Mouse (Mus musculus): ENCODE results near the gene Abcb10. TPM values are rescaled to one million over a fixed set of nuclear protein-coding genes. Genes with fewer than 3 reads are reported as not detected.
A peak's percentile ranks its signal among the peaks of the same experiment; 100 is the strongest.
"Not testable (repeated sequence)": the region's sequence is repeated elsewhere in the genome, so short reads cannot be mapped to it uniquely, and the experiment has no call there.

Abcb10 gene
- polyA plus RNA-seq (2015; fragmentation: Nextera tagmentation; extraction: Ambion mirVana): 18.2 and 19.1 TPM in 2 replicates

DNA sequence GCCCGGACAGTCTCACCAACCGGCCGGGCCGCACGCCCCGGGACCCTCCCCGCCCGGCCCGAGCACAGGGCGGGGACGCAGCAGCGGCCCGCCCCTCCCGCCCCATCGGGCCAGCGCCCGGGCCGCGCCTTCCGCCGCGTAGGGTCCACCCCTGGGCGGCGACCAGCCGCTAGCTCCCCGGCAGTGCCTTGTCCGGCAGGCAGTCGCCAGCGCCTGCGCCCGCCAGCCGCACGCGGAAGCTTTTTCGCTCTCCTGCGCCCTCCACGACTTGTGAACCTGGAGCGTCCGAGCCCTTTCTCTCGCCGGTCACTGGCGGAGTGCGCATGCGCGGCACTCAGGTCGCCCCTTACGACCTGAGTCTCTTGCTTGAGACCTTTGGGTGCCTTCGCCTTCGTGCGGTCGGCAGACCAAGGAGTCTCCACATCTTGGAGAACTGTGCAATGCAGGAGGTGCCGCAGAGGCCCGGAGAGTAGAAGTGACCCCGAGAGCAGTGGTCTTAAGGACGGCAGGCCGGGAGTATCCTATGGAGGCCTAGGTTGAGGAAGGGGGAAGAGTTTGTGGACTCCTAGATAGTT is at the start of gene Abcb10:
Gene Abcb10, minus strand, starts transcription at position 297 of the 575 bp plus-strand sequence.
- Histone ChIP-seq H3K27me3 (no peaks in the 10 kb centered on the region), H3K9ac (peak within 1 kb of the TSS; percentile 84), H3K4me3 (peak within 1 kb of the TSS; percentile 77), H3K36me3 (no peaks in the 10 kb centered on the region), H3K27ac (peak within 1 kb of the TSS; percentile 83), H3K9me3 (no peaks in the 10 kb centered on the region), H3K4me2 (peak within 1 kb of the TSS; percentile 93), H3K4me1 (peaks cover 27% of the 10 kb centered on the region)
- ATAC-seq (ENCODE audit: insufficient number of reproducible peaks, insufficient read depth, low FRiP score, low TSS enrichment, low read depth): peak; percentile 93
- WGBS: under 1% methylated on average over 47 of the region's 56 CpGs

GRCm38 (mm10) chr8:124027831-124028230 is 44.9 kb upstream of the Abcb10 start:
- WGBS: 89% methylated on average over 6 of the region's 6 CpGs
- H3K27ac ChIP-seq: no peak overlapping the region
- no peaks in the 10 kb centered on the region for H3K9me3 ChIP-seq
- peaks cover 14% of the 10 kb centered on the region; the same call in 1 of the 2 replicates for H3K4me1 ChIP-seq
- no peak for ATAC-seq (ENCODE audit: insufficient number of reproducible peaks, insufficient read depth, low FRiP score, low TSS enrichment, low read depth)
- peaks cover 75% of the 10 kb centered on the region for H3K36me3 ChIP-seq
- H3K9ac ChIP-seq: no peak overlapping the region
- H3K27me3 ChIP-seq: no peaks in the 10 kb centered on the region
- H3K4me2 ChIP-seq: no peak overlapping the region
- no peak overlapping the region for H3K4me3 ChIP-seq

DNA sequence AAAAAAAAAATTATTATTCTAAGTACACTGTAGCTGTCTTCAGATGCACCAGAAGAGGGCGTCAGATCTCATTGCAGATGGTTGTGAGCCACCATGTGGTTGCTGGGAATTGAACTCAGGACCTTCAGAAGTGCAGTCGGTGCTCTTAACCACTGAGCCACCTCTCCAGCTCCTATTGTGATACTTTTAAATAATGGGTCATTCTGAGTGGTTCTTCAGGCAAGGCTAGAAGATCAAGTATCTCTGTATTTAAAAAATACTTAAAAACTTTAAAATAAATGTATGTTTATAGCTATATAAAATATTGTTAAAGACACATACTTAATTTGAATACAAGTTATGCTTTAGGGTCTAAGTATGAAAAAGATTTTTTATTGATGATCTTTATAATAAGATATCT is 43.3 kb upstream of the Abcb10 start:
- 83% methylated on average over 2 of the region's 2 CpGs for WGBS
- H3K36me3 ChIP-seq: peaks cover 67% of the 10 kb centered on the region
- not testable (repeated sequence) for ATAC-seq (ENCODE audit: insufficient number of reproducible peaks, insufficient read depth, low FRiP score, low TSS enrichment, low read depth)

GRCm38 (mm10) chr8:124021237-124022227 is 38.6 kb upstream of the Abcb10 start, which contains the start of the genes Taf5l and Urb2:
TSS of gene Taf5l (minus strand) at chr8:124021397.
TSS of gene Urb2 (plus strand) at chr8:124021508.
- H3K4me2 ChIP-seq: peak within 1 kb of the TSS; percentile 75
- H3K27me3 ChIP-seq: no peaks in the 10 kb centered on the region
- under 1% methylated on average over 74 of the region's 74 CpGs for WGBS
- H3K27ac ChIP-seq: peak within 1 kb of the TSS; percentile 90
- peaks cover 21% of the 10 kb centered on the region for H3K36me3 ChIP-seq
- H3K4me3 ChIP-seq: peak within 1 kb of the TSS; percentile 88
- H3K9ac ChIP-seq: peak within 1 kb of the TSS; percentile 87
- ATAC-seq (ENCODE audit: insufficient number of reproducible peaks, insufficient read depth, low FRiP score, low TSS enrichment, low read depth): peak; percentile 88
- H3K4me1 ChIP-seq: peaks cover 35% of the 10 kb centered on the region
- H3K9me3 ChIP-seq: no peaks in the 10 kb centered on the region

More for the DNA sequence above, 43.3 kb upstream of the Abcb10 start:
- not testable (repeated sequence) for H3K27ac ChIP-seq, H3K4me2 ChIP-seq, H3K9me3 ChIP-seq, H3K4me3 ChIP-seq, H3K27me3 ChIP-seq, H3K9ac ChIP-seq
- H3K4me1 ChIP-seq: peaks cover 20% of the 10 kb centered on the region

- H3K4me3 ChIP-seq: peak overlapping the region; percentile 88
- H3K27me3 ChIP-seq: no peaks in the 10 kb centered on the region
- H3K9me3 ChIP-seq: no peaks in the 10 kb centered on the region
- WGBS: under 1% methylated on average over 67 of the region's 87 CpGs
- peak overlapping the region; percentile 90 for H3K27ac ChIP-seq
- peak; percentile 69 for ATAC-seq (ENCODE audit: insufficient number of reproducible peaks, insufficient read depth, low FRiP score, low TSS enrichment, low read depth)
- peaks cover 36% of the 10 kb centered on the region for H3K4me1 ChIP-seq
- H3K36me3 ChIP-seq: peaks cover 15% of the 10 kb centered on the region
- H3K4me2 ChIP-seq: peak overlapping the region; percentile 75
- peak overlapping the region; percentile 87 for H3K9ac ChIP-seq
Observed at GRCm38 (mm10) chr8:124020439-124021236, 37.7 kb upstream of the Abcb10 start.

DNA sequence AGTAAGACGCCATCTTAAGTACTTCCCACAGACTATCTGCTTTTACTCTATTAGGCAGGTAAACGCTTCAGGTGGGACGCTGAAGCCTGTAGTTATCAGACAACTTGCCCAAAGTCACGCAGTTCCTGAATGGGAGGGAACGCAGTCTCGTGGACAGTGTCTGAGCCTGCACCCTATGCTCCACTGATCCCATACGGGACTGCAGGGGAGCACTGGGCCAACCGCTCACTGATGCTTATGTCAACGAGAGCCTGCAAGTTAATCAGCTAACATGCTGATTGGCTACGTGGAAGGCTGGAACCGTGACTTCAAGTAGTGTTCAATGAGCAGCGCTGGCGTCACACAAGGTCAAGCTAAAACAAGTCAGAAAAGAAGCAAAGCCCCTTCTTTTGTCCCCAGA is 36.9 kb upstream of the Abcb10 start:
- no peak for ATAC-seq (ENCODE audit: insufficient number of reproducible peaks, insufficient read depth, low FRiP score, low TSS enrichment, low read depth)
- Histone ChIP-seq H3K36me3 (peaks cover 7% of the 10 kb centered on the region), H3K4me2 (peak overlapping the region; percentile 75), H3K27ac (peak overlapping the region; percentile 48; the same call in 1 of the 2 replicates), H3K4me1 (peaks cover 42% of the 10 kb centered on the region), H3K4me3 (peak overlapping the region; percentile 88), H3K27me3 (no peaks in the 10 kb centered on the region), H3K9me3 (no peaks in the 10 kb centered on the region), H3K9ac (peak overlapping the region; percentile 87)
- 29% methylated on average over 13 of the region's 13 CpGs for WGBS

DNA sequence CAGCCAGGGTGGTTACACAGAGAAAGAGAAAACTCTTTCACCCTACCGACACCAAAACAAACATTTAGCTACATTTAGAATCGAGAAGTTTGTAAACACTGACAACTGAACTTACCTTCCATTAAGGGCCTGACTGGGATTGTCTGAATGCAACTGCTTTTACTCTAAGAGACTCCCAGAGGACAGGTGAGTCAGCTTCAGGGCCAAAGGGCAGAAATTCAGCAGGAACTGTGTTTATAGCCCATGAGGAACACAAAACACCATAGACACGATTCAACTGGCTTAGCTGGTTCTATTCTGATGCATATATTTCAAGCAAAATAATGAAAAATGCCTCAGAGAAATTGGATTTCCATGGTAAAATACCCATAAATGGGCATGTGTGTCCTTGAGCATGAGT is 31.8 kb upstream of the Abcb10 start:
- Histone ChIP-seq H3K36me3 (peaks cover 5% of the 10 kb centered on the region), H3K27me3 (no peaks in the 10 kb centered on the region), H3K4me3 (no peak overlapping the region), H3K9ac (no peak overlapping the region), H3K4me1 (peaks cover 21% of the 10 kb centered on the region), H3K27ac (no peak overlapping the region), H3K4me2 (no peak overlapping the region), H3K9me3 (no peaks in the 10 kb centered on the region)
- ATAC-seq (ENCODE audit: insufficient number of reproducible peaks, insufficient read depth, low FRiP score, low TSS enrichment, low read depth): no peak
- 78% methylated on average over 3 of the region's 3 CpGs for WGBS

DNA sequence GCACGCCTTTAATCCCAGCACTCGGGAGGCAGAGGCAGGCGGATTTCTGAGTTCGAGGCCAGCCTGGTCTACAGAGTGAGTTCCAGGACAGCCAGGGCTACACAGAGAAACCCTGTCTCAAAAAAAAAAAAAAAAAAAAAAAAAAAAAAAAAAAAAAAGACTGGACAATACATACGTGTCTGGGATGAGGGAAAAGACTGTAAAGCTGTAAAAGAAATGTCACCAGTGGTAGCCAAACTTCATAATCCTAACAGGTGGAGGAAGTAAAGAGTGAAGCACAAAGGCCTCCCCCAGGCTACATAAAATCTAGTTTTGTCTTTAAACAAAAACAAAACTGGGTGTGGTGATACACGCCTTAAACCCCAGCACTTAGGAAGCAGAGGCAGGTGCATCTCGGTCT is 31.4 kb upstream of the Abcb10 start:
- not testable (repeated sequence) for H3K36me3 ChIP-seq; H3K4me2 ChIP-seq; H3K27me3 ChIP-seq; H3K4me3 ChIP-seq; H3K9me3 ChIP-seq; ATAC-seq (ENCODE audit: insufficient number of reproducible peaks, insufficient read depth, low FRiP score, low TSS enrichment, low read depth); H3K9ac ChIP-seq; H3K27ac ChIP-seq
- H3K4me1 ChIP-seq: peaks cover 17% of the 10 kb centered on the region
- WGBS: 91% methylated on average over 7 of the region's 7 CpGs

- 93% methylated on average over 3 of the region's 3 CpGs for WGBS
- Histone ChIP-seq H3K4me2 (no peak overlapping the region), H3K4me3 (no peak overlapping the region), H3K9me3 (no peaks in the 10 kb centered on the region), H3K36me3 (peaks cover 30% of the 10 kb centered on the region), H3K4me1 (peaks cover 7% of the 10 kb centered on the region; the same call in 1 of the 2 replicates), H3K27ac (no peak overlapping the region), H3K9ac (no peak overlapping the region), H3K27me3 (no peaks in the 10 kb centered on the region)
- no peak for ATAC-seq (ENCODE audit: insufficient number of reproducible peaks, insufficient read depth, low FRiP score, low TSS enrichment, low read depth)
Observed at GRCm38 (mm10) chr8:124011989-124012586, 29.2 kb upstream of the Abcb10 start.

DNA sequence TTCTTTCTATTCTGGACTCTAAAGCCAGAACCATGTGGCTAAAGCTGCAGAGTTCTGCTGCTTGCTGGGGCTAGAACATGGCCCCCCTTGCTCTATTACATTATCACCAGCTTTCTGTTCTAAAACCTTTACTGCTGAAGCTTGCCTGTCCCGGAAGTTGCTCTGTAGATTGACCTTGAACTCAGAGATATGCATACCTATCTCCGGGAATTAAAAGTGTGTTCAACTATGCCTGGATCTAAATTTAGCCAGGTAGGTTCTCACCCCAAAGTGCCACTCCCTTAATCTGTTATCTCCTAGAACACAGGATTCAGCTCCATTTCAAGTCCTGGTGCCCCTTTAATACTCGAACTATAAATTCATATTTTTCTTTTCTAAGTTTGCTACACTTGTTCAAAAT is 28.7 kb upstream of the Abcb10 start:
- Histone ChIP-seq H3K9ac (no peak overlapping the region), H3K27me3 (no peaks in the 10 kb centered on the region), H3K4me3 (no peak overlapping the region), H3K9me3 (no peaks in the 10 kb centered on the region), H3K27ac (no peak overlapping the region), H3K4me2 (no peak overlapping the region), H3K36me3 (peaks cover 35% of the 10 kb centered on the region), H3K4me1 (peaks cover 7% of the 10 kb centered on the region; the same call in 1 of the 2 replicates)
- no peak for ATAC-seq (ENCODE audit: insufficient number of reproducible peaks, insufficient read depth, low FRiP score, low TSS enrichment, low read depth)
- 81% methylated on average over 3 of the region's 3 CpGs for WGBS

DNA sequence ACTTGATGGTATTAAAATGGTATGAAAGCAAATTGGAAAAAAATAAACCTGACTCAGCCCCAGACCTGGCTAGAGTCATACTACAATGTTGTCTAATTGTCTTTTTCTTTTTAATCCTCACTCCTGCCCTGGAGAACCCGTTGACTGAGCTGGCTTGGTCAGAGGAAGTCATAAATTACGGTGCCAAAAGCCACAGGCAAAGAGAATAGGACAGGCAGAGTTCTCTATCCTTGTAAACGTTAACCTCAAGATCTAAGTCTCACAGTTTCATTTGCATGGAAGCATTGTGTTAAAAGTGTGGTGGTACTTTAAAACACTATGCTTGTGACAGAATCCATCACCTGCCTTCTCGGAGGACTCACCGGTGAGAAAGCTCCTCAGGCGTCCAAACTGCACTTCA is 24.9 kb upstream of the Abcb10 start:
- no peak for ATAC-seq (ENCODE audit: insufficient number of reproducible peaks, insufficient read depth, low FRiP score, low TSS enrichment, low read depth)
- no peaks in the 10 kb centered on the region for H3K27me3 ChIP-seq
- no peak overlapping the region for H3K27ac ChIP-seq
- 0 out of 2 replicates have a peak, but pooled peaks cover 7% of the 10 kb centered on the region for H3K4me1 ChIP-seq
- H3K4me2 ChIP-seq: no peak overlapping the region
- H3K4me3 ChIP-seq: no peak overlapping the region
- H3K9me3 ChIP-seq: no peaks in the 10 kb centered on the region
- peaks cover 70% of the 10 kb centered on the region for H3K36me3 ChIP-seq
- 89% methylated on average over 6 of the region's 6 CpGs for WGBS
- H3K9ac ChIP-seq: no peak overlapping the region

Measured in embryonic facial prominence, embryonic 13.5 days (tissue).